Mouse (Mus musculus) embryonic facial prominence, embryonic 12.5 days (tissue): ENCODE measurements at regions not wholly inside any gene's neighbourhood (a gene's known extent, or its start where the extent isn't known, plus 50 kb on each side); places are given as distances from the start of the nearest gene placed in this dataset.

Experiments
- ATAC-seq: fragments of 200-750 bp; cut with Nextera tagmentation; 2 replicates; pipeline ENCODE4 v1.8.0; 2017; ENCODE audit not compliant: insufficient number of reproducible peaks, insufficient read depth, low FRiP score, low TSS enrichment
- H3K27ac ChIP-seq: fragments of 300-500 bp; sonication (generic); 2 replicates; pipeline ENCODE4 v1.5.1; 2016; ENCODE audit warnings: mild to moderate bottlenecking
- H3K27me3 ChIP-seq: fragments of 300-500 bp; sonication (generic); 2 replicates; pipeline ENCODE4 v1.6.1; 2016; ENCODE audit warnings: mild to moderate bottlenecking, moderate library complexity
- H3K36me3 ChIP-seq: fragments of 300-500 bp; sonication (generic); 2 replicates; pipeline ENCODE4 v1.6.1; 2016; ENCODE audit warnings: mild to moderate bottlenecking
- H3K4me1 ChIP-seq: fragments of 300-500 bp; sonication (generic); 2 replicates; pipeline ENCODE4 v1.6.1; 2016
- H3K4me2 ChIP-seq: fragments of 300-500 bp; sonication (generic); replicated peaks from 2 replicates; pipeline ENCODE4 v1.6.1; 2016; ENCODE audit warnings: mild to moderate bottlenecking, moderate library complexity
- H3K4me3 ChIP-seq: fragments of 300-500 bp; sonication (generic); 2 replicates; pipeline ENCODE4 v1.5.1; 2016; ENCODE audit warnings: mild to moderate bottlenecking
- H3K9ac ChIP-seq: fragments of 300-500 bp; sonication (generic); 2 replicates; pipeline ENCODE4 v1.6.1; 2016; ENCODE audit warnings: mild to moderate bottlenecking, moderate library complexity
- H3K9me3 ChIP-seq: fragments of 300-500 bp; sonication (generic); 2 replicates; pipeline ENCODE4 v1.6.1; 2016; ENCODE audit warnings: mild to moderate bottlenecking, moderate library complexity
- WGBS: fragments of 180-500 bp; shearing (Covaris S2); methylation state at CpG from one replicate; pipeline ENCODE4 v1.1.7; 2016; 5-methylcytosine and 5-hydroxymethylcytosine counted together

DNA sequence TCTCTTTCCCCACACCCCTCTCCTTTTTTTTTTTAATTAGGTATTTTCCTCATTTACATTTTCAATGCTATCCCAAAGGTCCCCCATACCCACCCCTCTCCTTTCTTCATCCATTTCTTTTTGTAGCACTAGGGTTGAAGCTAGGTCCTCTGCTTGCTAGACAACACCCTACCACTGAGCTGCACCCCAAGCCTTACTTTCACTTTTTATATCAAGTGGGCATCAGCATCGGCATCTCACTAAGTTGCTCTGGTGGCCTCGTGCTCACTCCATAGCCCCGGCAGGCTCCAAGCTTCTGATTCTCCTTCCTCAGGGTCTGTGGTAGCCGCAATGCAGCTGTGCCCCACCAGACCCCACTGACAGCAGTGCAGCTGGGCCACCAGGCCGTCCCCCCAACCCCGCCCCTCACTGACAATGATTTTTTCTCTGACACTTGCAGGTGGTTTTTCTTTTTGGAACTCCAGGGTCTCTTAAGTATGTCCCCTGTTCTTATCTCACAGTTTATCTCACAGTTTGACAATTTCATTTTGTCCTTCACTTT is 77.5 kb downstream of the Nufip1 start:
- Histone ChIP-seq H3K9me3 (no peaks in the 10 kb centered on the region), H3K4me3 (no peak overlapping the region), H3K36me3 (no peaks in the 10 kb centered on the region), H3K9ac (no peak overlapping the region), H3K27ac (no peak overlapping the region), H3K4me1 (peaks cover 4% of the 10 kb centered on the region; the same call in 1 of the 2 replicates), H3K27me3 (no peaks in the 10 kb centered on the region), H3K4me2 (no peak overlapping the region)
- ATAC-seq, result no peak
- 82% methylated on average over 6 of the region's 6 CpGs for WGBS

DNA sequence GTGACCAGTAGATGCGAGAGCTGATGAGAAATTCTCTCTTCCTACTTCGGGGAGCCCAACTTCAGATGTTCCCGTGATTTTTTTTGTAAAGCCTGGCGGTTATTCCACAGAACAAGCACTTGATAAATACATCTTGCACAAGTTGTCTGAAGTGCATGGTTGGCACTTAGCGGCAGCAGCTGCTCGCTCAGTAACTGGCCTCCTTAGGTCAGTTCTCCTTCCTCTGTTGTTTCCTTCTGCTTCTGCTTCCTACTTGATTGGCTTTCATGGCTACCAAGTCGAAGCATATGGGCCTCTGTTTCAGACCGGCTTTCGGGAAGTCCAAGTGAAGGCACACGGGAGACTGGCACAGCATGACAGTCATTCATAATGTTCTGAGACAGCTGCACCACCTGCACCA is 84.6 kb downstream of the Nufip1 start:
- Histone ChIP-seq H3K4me1 (no peaks in the 10 kb centered on the region), H3K4me2 (no peak overlapping the region), H3K9me3 (no peaks in the 10 kb centered on the region), H3K4me3 (no peak overlapping the region), H3K27me3 (no peaks in the 10 kb centered on the region), H3K36me3 (no peaks in the 10 kb centered on the region), H3K27ac (no peak overlapping the region), H3K9ac (no peak overlapping the region)
- no peak for ATAC-seq
- 83% methylated on average over 10 of the region's 10 CpGs for WGBS

DNA sequence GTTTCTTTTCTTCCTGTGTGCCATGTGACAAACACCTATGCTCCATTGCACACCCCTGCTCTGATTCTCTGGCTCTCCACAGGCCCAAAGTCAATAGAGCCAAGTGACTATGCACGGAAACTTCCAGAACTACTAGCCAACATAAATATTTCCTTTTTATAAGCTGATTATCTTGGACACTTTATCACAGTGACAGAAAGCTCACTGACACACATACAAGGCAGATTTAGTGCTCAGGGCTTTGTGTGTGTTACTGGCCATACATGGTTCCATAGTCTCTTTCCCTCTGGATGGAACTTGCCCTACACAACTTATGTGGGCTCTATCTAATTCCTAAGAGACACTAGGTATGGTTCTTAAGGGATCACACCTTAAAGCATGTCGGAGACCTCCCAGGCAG is 86.7 kb downstream of the Nufip1 start:
- Histone ChIP-seq H3K27me3 (no peaks in the 10 kb centered on the region), H3K4me1 (no peaks in the 10 kb centered on the region), H3K9ac (no peak overlapping the region), H3K36me3 (no peaks in the 10 kb centered on the region), H3K27ac (no peak overlapping the region), H3K9me3 (no peaks in the 10 kb centered on the region), H3K4me3 (no peak overlapping the region), H3K4me2 (no peak overlapping the region)
- no peak for ATAC-seq
- 80% methylated on average over 2 of the region's 2 CpGs for WGBS

DNA sequence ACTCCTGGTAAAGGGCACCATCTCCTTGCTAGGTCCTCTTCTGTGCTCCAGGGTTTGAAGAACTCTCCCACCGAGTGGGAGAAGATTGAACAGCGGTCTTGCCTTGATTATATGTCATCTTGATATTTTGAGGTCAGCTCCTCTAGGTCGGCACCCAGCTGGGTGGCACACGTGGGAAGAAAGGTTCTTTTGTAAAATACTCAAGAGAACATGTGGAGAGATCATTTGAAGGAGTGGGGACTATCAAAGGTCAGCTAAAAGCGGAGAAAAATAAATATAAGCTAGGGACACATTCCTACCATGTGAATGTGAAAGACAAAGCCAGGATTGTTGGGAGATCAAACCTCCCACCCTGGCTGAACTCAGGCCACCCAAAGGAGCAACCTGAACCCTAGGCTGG is 87.7 kb downstream of the Nufip1 start:
- Histone ChIP-seq H3K27ac (no peak overlapping the region), H3K27me3 (no peaks in the 10 kb centered on the region), H3K9ac (no peak overlapping the region), H3K4me2 (no peak overlapping the region), H3K36me3 (no peaks in the 10 kb centered on the region), H3K4me1 (no peaks in the 10 kb centered on the region), H3K4me3 (no peak overlapping the region), H3K9me3 (no peaks in the 10 kb centered on the region)
- 32% methylated on average over 5 of the region's 5 CpGs for WGBS
- ATAC-seq, result no peak

DNA sequence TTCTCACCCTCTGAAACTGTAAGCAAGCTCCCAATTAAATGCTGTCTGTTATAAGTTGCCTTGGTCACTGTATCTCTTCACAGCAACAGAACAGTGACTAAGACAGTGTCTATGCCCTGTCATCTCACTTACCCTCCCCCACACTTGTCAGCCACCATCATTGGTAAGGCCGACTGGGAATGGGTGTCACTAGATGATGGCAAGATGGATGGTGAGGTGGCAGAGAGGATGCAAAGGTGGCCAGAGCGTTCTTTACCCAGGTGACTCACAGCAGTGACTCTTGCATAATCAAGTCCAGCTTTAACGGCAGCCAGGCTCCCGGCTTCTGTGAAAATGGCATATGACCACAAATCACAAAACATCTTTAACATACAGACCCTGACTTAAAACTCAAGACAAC is 91.9 kb downstream of the Nufip1 start:
- Histone ChIP-seq H3K27me3 (no peaks in the 10 kb centered on the region), H3K4me3 (no peak overlapping the region), H3K9me3 (no peaks in the 10 kb centered on the region), H3K27ac (no peak overlapping the region), H3K4me2 (no peak overlapping the region), H3K9ac (no peak overlapping the region), H3K4me1 (no peaks in the 10 kb centered on the region), H3K36me3 (no peaks in the 10 kb centered on the region)
- no peak for ATAC-seq
- WGBS, result 93% methylated on average over 4 of the region's 4 CpGs

DNA sequence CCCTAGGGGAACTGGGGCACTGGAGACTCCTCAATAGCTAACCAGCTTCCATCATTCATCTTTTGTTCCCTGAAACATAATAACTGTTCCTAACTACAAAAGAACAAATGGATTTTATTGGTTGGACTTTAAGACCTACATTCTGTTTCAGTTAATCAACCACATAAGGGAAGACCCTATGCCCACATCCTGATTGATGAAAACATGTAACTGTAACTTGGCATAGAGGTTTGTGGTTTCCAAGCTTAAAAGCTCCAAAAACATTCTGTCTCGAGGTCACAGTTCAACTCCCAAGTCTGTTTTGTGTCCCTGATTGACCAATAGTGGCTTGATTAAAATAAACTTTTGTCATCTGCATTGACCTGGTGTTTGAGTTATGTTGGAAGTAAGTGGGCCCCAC is 92.4 kb downstream of the Nufip1 start:
- Histone ChIP-seq H3K4me3 (no peak overlapping the region), H3K27ac (no peak overlapping the region), H3K27me3 (no peaks in the 10 kb centered on the region), H3K36me3 (no peaks in the 10 kb centered on the region), H3K9me3 (no peaks in the 10 kb centered on the region), H3K4me1 (no peaks in the 10 kb centered on the region), H3K4me2 (no peak overlapping the region), H3K9ac (no peak overlapping the region)
- no peak for ATAC-seq
- WGBS, result 74% methylated on average over 1 of the region's 1 CpGs

DNA sequence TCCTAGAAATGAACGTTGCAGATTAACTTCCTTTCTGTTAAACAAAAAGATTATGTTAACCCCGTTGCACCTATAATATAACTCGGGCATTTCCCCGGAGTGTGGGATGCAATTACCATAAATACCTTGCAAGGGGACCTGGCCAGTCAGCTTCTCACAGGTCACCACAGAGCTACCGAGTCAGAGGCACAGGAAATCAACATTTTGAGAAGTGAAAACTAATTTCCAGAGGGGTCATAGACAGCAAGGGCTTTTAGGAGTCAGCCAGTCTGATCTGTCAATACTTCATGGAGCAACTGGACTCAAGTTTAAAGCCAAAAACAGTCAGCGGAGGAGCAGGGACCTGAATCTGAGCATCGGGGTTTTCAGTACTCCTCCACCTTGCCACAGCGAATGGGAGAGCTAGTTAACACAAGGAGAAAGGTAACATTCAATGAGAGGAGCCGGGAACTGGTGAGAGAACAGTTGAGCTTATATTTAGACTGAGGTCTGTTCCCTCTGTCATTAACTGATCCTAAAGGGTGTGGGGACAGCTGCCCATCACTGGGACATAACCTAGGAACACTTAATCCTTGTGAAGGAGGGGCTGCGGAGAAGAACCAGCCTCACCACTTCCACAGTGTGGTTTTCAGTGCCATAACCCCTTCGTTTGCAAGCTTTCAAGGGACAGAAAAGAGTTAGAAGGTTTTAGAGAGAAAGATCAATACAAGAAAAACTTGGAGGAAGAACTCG is 105.9 kb downstream of the Nufip1 start:
- Histone ChIP-seq H3K27me3 (no peaks in the 10 kb centered on the region), H3K27ac (no peak overlapping the region), H3K9me3 (0 out of 2 replicates have a peak, but pooled peaks cover 3% of the 10 kb centered on the region), H3K4me3 (no peak overlapping the region), H3K36me3 (no peaks in the 10 kb centered on the region), H3K4me2 (no peak overlapping the region), H3K4me1 (peaks cover 2% of the 10 kb centered on the region; the same call in 1 of the 2 replicates), H3K9ac (no peak overlapping the region)
- WGBS, result 65% methylated on average over 12 of the region's 12 CpGs
- no peak for ATAC-seq

DNA sequence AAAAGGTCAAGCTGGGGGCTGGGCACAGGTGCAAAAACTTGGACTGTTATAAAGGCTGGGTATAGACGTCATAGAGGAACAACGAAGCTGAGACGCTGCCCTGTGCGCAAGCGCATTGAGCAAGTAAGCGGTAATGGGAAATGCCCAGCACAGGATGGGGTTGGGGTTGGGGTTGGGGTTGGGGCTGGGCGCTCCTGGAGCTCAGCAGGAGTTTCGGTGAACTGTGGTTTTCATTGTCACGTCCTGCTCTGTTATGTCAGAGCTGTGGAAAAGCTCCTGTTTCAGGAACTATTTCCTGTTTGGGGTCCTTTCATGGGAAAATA is 106.4 kb downstream of the Nufip1 start:
- peaks cover 7% of the 10 kb centered on the region for H3K4me1 ChIP-seq
- WGBS, result 63% methylated on average over 9 of the region's 9 CpGs
- H3K27ac ChIP-seq, result no peak overlapping the region
- no peak overlapping the region for H3K4me3 ChIP-seq
- no peak overlapping the region for H3K9ac ChIP-seq
- H3K36me3 ChIP-seq, result no peaks in the 10 kb centered on the region
- no peak overlapping the region for H3K4me2 ChIP-seq
- H3K9me3 ChIP-seq, result 0 out of 2 replicates have a peak, but pooled peaks cover 3% of the 10 kb centered on the region
- ATAC-seq, result no peak
- H3K27me3 ChIP-seq, result no peaks in the 10 kb centered on the region

DNA sequence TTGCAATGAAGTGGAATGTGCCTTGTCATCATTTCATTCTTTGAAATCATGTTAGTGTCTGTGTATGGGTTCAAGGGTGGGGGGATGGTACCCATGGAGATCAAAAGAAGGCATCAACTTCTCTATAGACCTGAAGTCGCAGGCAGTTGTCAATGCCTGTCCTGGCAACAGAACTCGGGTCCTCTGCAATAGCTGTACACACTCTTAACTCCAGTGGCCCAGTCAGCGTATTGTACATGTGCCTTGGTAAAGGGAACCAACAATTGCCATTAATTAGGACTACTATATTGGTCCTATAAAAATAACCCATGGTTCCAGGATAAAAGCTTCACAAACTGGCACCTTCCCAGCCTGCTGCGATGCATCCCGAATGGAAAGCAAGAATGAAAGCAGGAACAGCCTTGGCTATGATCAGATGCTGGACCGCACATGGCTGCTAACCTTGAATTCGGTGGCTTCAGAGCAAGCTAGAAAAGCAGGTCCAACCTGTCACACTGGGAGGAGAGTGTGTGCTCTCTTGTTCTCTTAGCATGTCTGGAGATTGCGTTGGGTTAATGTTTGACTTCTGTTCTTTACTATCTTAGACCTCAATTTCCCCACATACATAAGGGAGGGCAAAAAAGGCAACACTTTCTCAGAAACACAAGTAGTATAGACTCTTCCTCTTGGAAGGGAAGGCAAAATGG is 107.0 kb downstream of the Nufip1 start:
- Histone ChIP-seq H3K4me3 (no peak overlapping the region), H3K4me1 (peaks cover 13% of the 10 kb centered on the region), H3K4me2 (no peak overlapping the region), H3K27ac (no peak overlapping the region), H3K9me3 (0 out of 2 replicates have a peak, but pooled peaks cover 3% of the 10 kb centered on the region), H3K36me3 (no peaks in the 10 kb centered on the region), H3K9ac (no peak overlapping the region), H3K27me3 (no peaks in the 10 kb centered on the region)
- ATAC-seq, result no peak
- 88% methylated on average over 8 of the region's 8 CpGs for WGBS

DNA sequence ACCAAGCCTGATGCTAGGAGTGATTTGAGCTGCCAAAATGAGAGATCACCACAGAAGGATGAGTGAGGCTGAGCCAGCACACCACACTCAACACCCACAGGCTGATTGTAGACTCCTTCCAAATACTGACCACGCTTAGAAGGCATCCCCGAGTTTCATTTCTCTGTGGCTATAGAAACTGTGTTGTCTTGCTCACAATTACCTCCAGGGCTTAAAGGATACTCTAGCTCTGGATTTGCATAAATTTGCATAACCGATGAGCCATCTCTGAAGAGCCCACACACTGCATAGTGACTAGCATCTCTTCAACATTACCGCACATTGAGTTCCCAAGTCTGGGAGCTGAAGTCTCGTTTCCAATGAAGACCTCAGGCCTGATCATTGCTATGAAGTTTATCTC is 110.3 kb downstream of the Nufip1 start:
- peaks cover 15% of the 10 kb centered on the region for H3K4me1 ChIP-seq
- H3K36me3 ChIP-seq, result no peaks in the 10 kb centered on the region
- ATAC-seq, result no peak
- H3K4me3 ChIP-seq, result no peak overlapping the region
- no peak overlapping the region for H3K4me2 ChIP-seq
- no peaks in the 10 kb centered on the region for H3K27me3 ChIP-seq
- H3K9me3 ChIP-seq, result 0 out of 2 replicates have a peak, but pooled peaks cover 3% of the 10 kb centered on the region
- H3K9ac ChIP-seq, result no peak overlapping the region
- 80% methylated on average over 5 of the region's 5 CpGs for WGBS
- no peak overlapping the region for H3K27ac ChIP-seq

DNA sequence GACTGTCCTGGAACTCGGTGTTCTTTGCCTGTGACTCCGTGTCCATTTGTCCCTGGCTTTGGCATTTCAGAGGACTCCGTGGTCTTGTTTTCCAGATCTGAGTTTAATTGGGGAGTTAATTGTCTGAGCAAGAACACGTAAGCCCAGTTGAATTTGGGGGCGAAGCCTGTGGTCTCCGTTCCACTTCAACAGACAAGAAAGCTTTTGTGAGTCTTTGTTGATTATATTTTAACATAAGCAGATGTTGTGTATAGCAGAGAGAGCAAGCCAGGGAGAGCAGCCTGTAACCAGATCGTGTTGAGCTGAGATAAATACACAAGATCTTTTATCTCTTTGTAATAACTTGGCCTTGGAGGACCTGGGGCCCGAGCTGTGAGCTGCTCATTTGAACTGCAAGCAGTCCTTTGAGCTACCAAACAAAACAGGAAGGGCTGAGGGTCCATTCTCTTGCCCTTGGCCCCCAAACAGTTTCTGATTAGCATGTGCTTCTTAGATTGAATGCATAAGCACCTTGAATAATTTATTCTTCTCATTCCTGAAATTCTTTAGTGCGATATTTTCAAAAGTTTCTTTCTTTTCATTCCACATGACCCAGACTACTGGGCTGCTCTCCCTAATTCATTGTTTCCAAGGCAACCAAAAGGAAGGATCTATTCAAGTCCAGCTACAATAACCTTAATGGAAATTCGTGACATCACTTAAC is 111.1 kb downstream of the Nufip1 start:
- Histone ChIP-seq H3K4me1 (peaks cover 15% of the 10 kb centered on the region), H3K4me2 (no peak overlapping the region), H3K36me3 (no peaks in the 10 kb centered on the region), H3K27ac (no peak overlapping the region), H3K27me3 (no peaks in the 10 kb centered on the region), H3K9me3 (0 out of 2 replicates have a peak, but pooled peaks cover 3% of the 10 kb centered on the region), H3K9ac (no peak overlapping the region), H3K4me3 (no peak overlapping the region)
- WGBS, result 30% methylated on average over 10 of the region's 10 CpGs
- ATAC-seq, result no peak

DNA sequence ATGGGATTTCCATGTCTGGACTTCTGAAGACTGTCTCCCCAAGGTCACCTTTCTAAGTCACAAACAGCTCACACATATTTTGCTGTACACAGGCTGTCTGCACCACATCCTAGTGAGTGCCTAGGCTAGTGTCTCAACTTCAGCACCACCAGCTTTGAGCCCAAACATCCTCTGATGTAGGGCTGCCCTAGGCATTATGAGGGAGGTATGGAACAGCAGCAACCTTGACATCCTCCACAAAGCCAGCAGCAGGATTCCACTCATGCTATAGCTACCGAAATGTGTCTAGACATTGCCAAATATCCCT is 111.6 kb downstream of the Nufip1 start:
- Histone ChIP-seq H3K27ac (no peak overlapping the region), H3K4me2 (no peak overlapping the region), H3K4me1 (peaks cover 15% of the 10 kb centered on the region), H3K4me3 (no peak overlapping the region), H3K9me3 (0 out of 2 replicates have a peak, but pooled peaks cover 3% of the 10 kb centered on the region), H3K9ac (no peak overlapping the region), H3K27me3 (no peaks in the 10 kb centered on the region), H3K36me3 (no peaks in the 10 kb centered on the region)
- 93% methylated on average over 1 of the region's 1 CpGs for WGBS
- no peak for ATAC-seq
